Mouse (Mus musculus) embryo, embryonic 11.5 days (tissue): ENCODE measurements around the gene Nfkb1.

Experiments used
- DNase-seq: peaks from one replicate; pipeline ENCODE4 v3.0.0-alpha.2; 2012; ENCODE audit warnings: low read depth, low spot score

The Nfkb1 gene

GRCm38 (mm10) chr3:135691191-135692131 lies at the start of gene Nfkb1:
Gene Nfkb1, minus strand, starts transcription at chr3:135691547.
- peak; percentile 44 for DNase-seq

- no peak for DNase-seq
These were observed 49.4 kb upstream of the Nfkb1 start for GRCm38 (mm10) chr3:135740711-135741110.

- no peak for DNase-seq
These were observed 43.4 kb upstream of the Nfkb1 start for GRCm38 (mm10) chr3:135734736-135735135.

- DNase-seq: no peak
These were observed 41.5 kb upstream of the Nfkb1 start for GRCm38 (mm10) chr3:135732747-135733445.

- DNase-seq: peak; percentile 93
These were observed 40.1 kb upstream of the Nfkb1 start for GRCm38 (mm10) chr3:135731292-135732047.

- no peak for DNase-seq
These were observed 39.4 kb upstream of the Nfkb1 start for GRCm38 (mm10) chr3:135730790-135731189.

GRCm38 (mm10) chr3:135729575-135729974 lies 38.2 kb upstream of the Nfkb1 start:
- DNase-seq: no peak

GRCm38 (mm10) chr3:135728900-135729299 lies 37.6 kb upstream of the Nfkb1 start:
- no peak for DNase-seq

- DNase-seq: no peak
These were observed 36.0 kb upstream of the Nfkb1 start for GRCm38 (mm10) chr3:135727339-135727738.

GRCm38 (mm10) chr3:135726521-135727275 lies 35.4 kb upstream of the Nfkb1 start:
- DNase-seq: no peak

GRCm38 (mm10) chr3:135726023-135726422 lies 34.7 kb upstream of the Nfkb1 start:
- no peak for DNase-seq

GRCm38 (mm10) chr3:135722104-135722503 lies 30.8 kb upstream of the Nfkb1 start:
- DNase-seq: no peak

GRCm38 (mm10) chr3:135719969-135720368 lies 28.6 kb upstream of the Nfkb1 start:
- no peak for DNase-seq

- DNase-seq: no peak
These were observed 27.8 kb upstream of the Nfkb1 start for GRCm38 (mm10) chr3:135719179-135719532.

- DNase-seq: no peak
These were observed 27.2 kb upstream of the Nfkb1 start for GRCm38 (mm10) chr3:135718323-135719178.

GRCm38 (mm10) chr3:135713016-135713950 lies 21.9 kb upstream of the Nfkb1 start:
- no peak for DNase-seq

GRCm38 (mm10) chr3:135711613-135712012 lies 20.3 kb upstream of the Nfkb1 start:
- no peak for DNase-seq

GRCm38 (mm10) chr3:135711040-135711570 lies 19.8 kb upstream of the Nfkb1 start:
- no peak for DNase-seq

GRCm38 (mm10) chr3:135703307-135703706 lies 12.0 kb upstream of the Nfkb1 start:
- no peak for DNase-seq
